Mouse (Mus musculus) cerebellum, adult 18-20 months (tissue): ENCODE data around the gene Ccdc155.
A peak's percentile ranks its signal among the peaks of the same experiment; 100 is the strongest.

ENCODE experiments used
- DNase-seq, 2 experiments: peaks; one replicate each; pipeline ENCODE4 v3.0.0; 2021

Ccdc155 gene

DNA sequence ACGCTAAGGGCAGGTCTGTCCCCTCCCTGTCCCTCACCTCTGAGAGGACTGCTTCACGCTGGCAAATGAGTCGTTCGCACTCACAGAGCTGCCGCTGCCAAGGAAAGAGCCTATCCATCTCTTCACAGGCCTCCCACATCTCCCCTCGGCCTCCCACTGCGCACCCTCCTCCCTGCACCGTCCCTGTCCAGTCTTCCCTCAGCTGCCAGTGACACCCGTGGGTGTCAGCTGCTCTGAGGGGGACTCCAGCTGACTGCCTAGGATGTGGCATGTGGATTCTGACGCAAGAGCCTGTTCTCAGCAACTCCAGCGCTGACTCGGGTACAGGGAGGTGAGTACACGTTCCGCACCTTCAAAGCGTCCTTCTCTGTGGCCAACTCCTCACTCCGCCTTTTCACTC lies 15.1 kb downstream of the Ccdc155 start:
- peak in 1 of 2 experiments; percentile 31 for DNase-seq

DNA sequence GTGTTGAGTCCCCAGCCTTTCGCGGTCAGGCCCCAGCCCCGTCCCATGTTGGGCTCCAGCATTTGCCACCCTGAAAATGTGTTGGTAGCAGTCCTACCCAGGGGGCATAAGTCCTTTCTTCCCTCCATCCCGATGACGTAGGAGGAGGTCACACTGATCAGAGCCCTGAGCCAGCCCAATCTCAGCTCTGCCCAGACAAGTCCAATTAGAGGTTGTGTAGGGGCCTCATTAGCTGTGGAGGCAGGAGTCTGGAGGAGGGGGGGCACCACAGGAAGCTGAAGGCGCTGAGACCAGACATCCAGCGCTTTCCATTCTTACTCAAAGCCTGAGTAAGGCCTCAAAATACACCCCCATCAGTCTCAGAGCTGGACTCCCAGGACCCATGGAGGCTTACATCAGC lies 18.8 kb downstream of the Ccdc155 start:
- DNase-seq: no peak

DNA sequence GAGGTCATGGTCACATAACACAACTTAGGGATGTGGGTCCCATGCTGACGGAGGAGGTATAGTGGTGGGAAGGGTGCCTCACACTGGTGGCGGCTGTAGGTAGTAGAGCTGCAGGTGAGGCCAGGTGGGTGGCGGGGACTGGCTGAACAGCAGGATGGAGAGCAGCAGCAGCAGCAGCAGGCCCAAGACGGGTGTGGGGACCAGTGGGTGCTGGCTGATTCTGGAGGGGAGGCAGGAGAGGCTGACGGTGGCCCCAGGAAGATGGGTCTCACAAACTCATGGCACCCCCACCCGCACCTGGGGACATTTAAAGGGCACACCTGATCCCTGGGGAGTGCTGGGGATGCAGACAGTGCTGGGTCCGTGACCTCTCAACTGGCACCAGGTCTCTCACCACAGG lies 21.0 kb downstream of the Ccdc155 start:
- no peak for DNase-seq

GRCm38 (mm10) chr7:45182606-45183005 lies 22.1 kb downstream of the Ccdc155 start:
- no peak for DNase-seq

DNA sequence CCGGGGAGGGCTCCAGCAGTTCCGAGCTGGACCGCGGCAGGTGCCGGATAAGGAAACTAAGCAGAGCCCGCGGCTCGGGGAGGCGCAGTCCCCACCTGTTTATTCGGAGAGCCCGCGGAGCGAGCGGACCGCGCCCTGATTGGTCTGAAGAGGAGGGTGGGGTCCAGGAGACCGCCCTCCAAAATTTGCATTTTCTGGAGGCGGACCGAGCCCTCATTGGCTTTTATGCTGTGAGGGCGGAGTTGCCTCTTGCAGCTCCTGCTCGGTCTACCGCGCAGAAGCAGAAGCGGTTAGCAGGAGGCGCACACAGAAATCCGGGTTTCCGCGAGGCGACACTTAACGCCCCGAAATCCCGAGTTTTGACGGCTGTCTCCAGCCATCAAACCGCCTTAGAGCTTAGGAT lies 22.5 kb downstream of the Ccdc155 start:
- peak; percentile 85 to 95 for DNase-seq

- no peak for DNase-seq
Measured at GRCm38 (mm10) chr7:45181540-45181939, 23.2 kb downstream of the Ccdc155 start.

GRCm38 (mm10) chr7:45180896-45181477 lies 23.7 kb downstream of the Ccdc155 start, which contains the start of gene Pth2:
Gene Pth2 (plus strand): TSS chr7:45180995.
- DNase-seq: no peak

- DNase-seq: no peak
Measured at GRCm38 (mm10) chr7:45179469-45179868, 25.2 kb downstream of the Ccdc155 start, which contains the start of gene Gfy. Gene Gfy (minus strand): TSS chr7:45179569.

- DNase-seq: peak in 1 of 2 experiments; percentile 7
Measured at GRCm38 (mm10) chr7:45178550-45178949, 26.1 kb downstream of the Ccdc155 start.

- DNase-seq: peak in 1 of 2 experiments; percentile 28
Measured at GRCm38 (mm10) chr7:45176356-45176755, 28.3 kb downstream of the Ccdc155 start.

- peak in 1 of 2 experiments; percentile 12 for DNase-seq
Measured at GRCm38 (mm10) chr7:45175929-45176328, 28.8 kb downstream of the Ccdc155 start.

DNA sequence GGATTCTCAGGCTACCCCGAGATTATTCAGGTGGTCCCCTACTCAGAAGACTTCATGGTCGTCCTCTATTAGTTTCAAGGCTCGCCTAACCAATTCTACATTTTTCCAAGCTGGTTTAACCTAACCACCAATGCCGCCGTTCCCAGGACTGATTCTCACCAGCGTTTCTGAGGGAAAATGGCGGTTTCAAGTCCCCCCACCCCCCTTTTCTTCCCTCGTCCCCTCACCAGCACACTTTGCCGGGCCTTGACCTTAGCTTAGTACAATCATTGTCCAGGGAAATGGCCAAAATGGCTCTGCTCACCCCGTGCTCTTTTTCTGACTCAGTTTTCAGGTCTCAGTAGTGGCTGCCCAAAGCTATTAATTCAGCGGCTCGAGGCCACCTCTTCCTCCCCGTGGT lies 29.3 kb downstream of the Ccdc155 start:
- no peak for DNase-seq

DNA sequence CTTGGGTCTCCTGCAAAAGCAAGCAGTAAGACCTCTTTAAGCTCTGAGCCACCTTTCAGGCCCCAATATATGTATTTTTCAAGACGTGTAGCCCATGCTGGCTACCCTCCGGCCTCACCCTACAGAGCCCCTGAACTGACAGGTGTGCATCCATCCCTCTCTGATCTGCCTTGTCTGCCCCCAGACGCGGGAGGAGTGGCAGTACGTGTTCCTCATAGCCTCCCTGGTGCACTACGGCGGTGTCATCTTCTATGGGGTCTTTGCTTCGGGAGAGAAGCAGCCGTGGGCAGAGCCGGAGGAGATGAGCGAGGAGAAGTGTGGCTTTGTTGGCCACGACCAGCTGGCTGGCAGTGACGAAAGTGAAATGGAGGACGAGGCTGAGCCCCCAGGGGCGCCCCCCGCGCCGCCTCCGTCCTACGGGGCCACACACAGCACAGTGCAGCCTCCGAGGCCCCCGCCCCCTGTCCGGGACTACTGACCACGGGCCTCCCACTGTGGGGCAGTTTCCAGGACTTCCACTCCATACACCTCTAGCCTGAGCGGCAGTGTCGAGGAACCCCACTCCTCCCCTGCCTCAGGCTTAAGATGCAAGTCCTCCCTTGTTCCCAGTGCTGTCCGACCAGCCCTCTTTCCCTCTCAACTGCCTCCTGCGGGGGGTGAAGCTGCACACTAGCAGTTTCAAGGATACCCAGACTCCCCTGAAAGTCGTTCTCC lies 30.0 kb downstream of the Ccdc155 start:
- DNase-seq: peak in 1 of 2 experiments; percentile 23

DNA sequence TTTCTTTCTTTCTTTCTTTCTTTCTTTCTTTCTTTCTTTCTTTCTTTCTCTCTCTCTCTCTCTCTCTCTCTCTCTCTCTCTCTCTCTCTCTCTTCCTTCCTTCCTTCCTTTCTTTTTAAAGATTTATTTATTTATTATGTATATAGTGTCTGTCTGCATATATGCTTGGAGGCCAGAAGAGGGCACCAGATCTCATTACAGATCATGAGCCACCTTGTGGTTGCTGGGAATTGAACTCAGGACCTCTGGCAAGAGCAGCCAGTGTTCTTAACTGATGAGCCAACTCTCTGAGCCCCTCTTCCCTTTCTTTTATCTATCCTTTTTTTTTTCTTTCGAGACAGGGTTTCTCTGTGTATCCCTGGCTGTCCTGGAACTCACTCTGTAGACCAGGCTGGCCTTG lies 30.9 kb downstream of the Ccdc155 start:
- peak in 1 of 2 experiments; percentile 36 for DNase-seq

DNA sequence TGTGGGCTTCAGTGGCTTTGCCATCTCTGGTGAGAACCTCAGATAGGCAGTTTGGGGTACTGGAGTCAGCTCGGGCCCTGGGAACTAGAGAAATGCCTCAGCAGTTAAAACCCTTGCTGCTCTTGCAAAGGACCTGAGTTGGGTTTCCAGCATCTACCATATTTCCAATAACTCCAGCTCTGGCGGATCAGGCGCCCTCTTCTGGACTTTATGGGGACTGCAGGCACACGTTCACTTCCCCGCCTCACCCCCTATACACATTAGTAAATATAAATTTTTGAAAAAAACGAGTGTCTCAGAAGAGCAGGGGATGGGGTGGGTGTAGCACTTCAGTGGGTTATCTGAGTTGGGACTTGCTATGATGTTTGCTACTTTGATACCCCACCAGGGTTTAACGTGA lies 31.7 kb downstream of the Ccdc155 start:
- peak; percentile 38 to 61 for DNase-seq

GRCm38 (mm10) chr7:45169495-45169894 lies 35.2 kb downstream of the Ccdc155 start:
- peak; percentile 71 to 79 for DNase-seq

- peak; percentile 66 to 69 for DNase-seq
Measured at GRCm38 (mm10) chr7:45168656-45169055, 36.0 kb downstream of the Ccdc155 start.

DNA sequence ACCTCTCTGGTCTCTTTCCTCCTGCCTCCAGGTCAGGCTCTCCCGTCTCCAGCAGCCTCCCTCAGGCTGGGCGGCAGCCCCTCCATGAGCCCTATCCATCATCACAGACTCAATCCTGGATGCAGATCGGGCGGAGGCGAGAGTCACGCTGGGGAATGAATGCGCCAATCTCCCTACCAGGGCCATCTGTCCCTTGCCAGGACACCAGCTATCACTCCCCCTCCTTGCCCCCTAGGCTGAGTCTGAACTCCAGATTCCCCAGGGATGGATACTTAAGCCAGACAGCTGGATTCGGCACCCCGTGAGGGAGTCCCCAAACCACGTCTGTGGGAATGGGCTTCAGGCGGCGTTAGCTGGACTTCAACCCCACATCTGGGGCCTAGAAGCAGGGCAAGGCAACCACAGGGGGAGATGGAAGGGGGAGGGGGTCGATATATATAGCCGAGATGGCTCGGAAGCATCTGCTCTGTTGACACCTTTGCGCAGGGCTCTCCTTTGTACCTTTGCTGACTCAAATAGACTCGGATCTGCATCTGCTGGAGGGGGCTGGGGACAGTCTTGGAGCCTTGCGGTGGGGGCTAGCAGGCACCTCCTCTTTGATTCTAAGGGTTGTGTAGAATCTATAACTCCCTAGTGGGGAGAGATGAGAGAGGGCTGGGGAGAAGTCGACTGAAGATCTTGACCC lies 36.8 kb downstream of the Ccdc155 start:
- DNase-seq: peak; percentile 80 to 84

DNA sequence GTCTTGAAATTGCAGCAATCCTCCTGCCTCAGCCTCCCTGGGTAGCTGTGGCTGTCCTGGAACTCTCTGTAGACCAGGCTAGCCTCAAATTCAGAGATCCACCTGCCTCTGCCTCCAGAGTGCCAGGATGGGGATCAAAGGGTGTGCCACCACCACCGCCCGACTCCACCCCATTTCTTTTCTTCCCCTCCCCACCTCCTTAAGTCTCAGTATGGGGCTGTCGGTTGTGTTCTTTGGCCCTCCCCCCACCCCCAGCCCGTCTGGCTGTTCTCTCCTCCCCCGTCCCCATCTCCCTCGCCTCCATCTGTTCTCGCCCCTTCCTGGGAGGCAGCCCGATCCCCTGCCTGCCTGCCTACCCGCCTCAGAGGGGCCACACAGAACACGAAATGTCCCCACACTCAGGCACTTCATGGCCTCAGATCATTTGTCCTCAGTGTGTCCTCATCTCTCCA lies 37.7 kb downstream of the Ccdc155 start:
- peak; percentile 71 to 72 for DNase-seq

DNA sequence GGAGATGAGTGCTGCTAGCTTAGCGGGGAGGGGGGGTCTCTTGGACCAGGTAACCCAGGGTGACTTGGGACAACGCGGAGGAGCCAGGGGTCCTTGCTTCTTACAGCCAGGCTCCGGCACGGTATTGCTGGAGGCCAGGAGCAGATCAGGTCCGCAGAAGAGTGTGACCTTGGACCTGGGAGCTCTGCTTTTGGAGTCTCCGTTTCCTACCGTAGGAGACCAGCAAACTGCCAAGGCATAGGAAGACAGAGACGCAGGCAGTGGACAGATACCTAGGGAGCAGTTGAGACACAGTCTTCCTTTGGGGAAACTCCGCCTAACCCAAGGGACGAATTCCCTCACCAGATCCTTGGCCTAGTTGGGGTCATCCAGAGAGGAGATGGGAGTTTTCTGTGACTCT lies 39.0 kb downstream of the Ccdc155 start:
- DNase-seq: peak in 1 of 2 experiments; percentile 50

GRCm38 (mm10) chr7:45164833-45165232 lies 39.9 kb downstream of the Ccdc155 start:
- DNase-seq: peak; percentile 69

DNA sequence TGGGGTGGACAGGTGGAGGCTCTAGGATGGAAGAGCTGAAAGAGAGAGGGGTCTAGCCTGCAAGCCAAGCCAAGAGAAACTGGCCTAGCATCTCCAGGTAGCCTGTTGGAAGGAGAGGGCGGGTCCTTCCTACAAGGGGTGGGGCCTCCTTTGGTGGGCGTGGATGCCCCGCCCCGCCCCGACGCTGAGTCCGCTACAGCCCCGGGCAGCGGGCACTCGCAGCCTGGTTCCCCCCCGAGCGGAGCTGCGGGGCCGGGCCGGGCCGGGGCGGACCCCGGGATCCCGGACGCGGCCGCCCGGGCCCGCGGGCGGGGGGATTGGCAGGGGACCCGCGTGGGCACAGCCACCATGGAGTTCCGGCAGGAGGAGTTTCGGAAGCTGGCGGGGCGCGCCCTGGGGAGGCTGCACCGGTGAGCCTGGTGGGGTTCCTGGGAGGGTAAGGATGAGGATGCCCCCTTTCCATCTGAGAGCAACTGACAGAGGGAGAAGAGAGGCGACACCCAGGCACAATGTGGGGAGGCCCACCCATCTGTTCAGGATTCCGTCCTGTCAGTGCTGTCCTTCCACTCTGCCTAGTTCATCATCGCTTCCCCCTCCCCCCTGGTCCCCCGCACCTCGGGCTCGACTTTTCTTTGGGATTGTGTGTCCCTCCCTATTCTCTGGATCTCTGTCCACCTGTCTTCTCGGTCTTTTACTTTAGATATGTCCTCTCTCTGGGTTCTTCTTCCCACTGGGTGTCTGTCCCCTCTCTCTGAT lies 40.8 kb downstream of the Ccdc155 start, which contains the start of gene Slc17a7:
Gene Slc17a7, plus strand, starts transcription at position 215 of the 756 bp plus-strand sequence.
- DNase-seq: peak; percentile 84 to 87
